Comparison of ENCODE assay signal across 8 mouse cellular contexts in genomic region chr4:62517538-62518415, GRCm38 (mm10). TPM values are rescaled to one million over a fixed set of nuclear protein-coding genes. Genes with fewer than 3 reads are reported as not detected.
DNase-seq lines count a peak whose midpoint lies in the region; ATAC-seq and TF ChIP-seq lines count a peak whose summit lies in the region.

No protein-coding gene starts in this region.

- H3K9ac ChIP-seq in forebrain, embryonic 11.5 days (ENCODE audit: low read length), result peak overlapping the region; percentile 82; the same call in 1 of the 2 replicates
- no peak overlapping the region for H3K9ac ChIP-seq in forebrain, embryonic 16.5 days (replicated peaks; ENCODE audit: low read depth, low read length)
- H3K9ac ChIP-seq in midbrain, embryonic 11.5 days (ENCODE audit: low read length), result no peak overlapping the region
- H3K9ac ChIP-seq in midbrain, embryonic 16.5 days (ENCODE audit: low read depth, low read length), result no peak overlapping the region

- no peaks in the 10 kb centered on the region for H3K9me3 ChIP-seq in forebrain, embryonic 11.5 days (ENCODE audit: control insufficient read depth, low read length)
- no peaks in the 10 kb centered on the region for H3K9me3 ChIP-seq in forebrain, embryonic 16.5 days (ENCODE audit: control insufficient read depth, low read length)
- H3K9me3 ChIP-seq in midbrain, embryonic 11.5 days (ENCODE audit: control insufficient read depth, low read length), result no peaks in the 10 kb centered on the region
- H3K9me3 ChIP-seq in midbrain, embryonic 16.5 days (replicated peaks; ENCODE audit: control insufficient read depth, low read length, poor library complexity, severe bottlenecking), result no peaks in the 10 kb centered on the region

- ATAC-seq in forebrain, embryonic 11.5 days (replicated peaks; ENCODE audit: low FRiP score), result no peak
- ATAC-seq in forebrain, embryonic 16.5 days, result no peak
- no peak for ATAC-seq in midbrain, embryonic 11.5 days (ENCODE audit: low FRiP score)
- no peak for ATAC-seq in midbrain, embryonic 16.5 days
- ATAC-seq in inflammation-experienced regulatory T-cells, adult 6 months, result peak; percentile 6
- no peak for ATAC-seq in monocyte, adult 5-6 weeks (replicated peaks; ENCODE audit: insufficient number of reproducible peaks, low FRiP score, low TSS enrichment, poor library complexity, severe bottlenecking)

- no peaks in the 10 kb centered on the region for H3K27me3 ChIP-seq in forebrain, embryonic 11.5 days (ENCODE audit: control insufficient read depth, insufficient read depth, low read length)
- no peaks in the 10 kb centered on the region for H3K27me3 ChIP-seq in forebrain, embryonic 16.5 days (replicated peaks; ENCODE audit: control insufficient read depth, insufficient read depth, low read length)
- H3K27me3 ChIP-seq in midbrain, embryonic 11.5 days (ENCODE audit: control insufficient read depth, insufficient read depth, low read length), result no peaks in the 10 kb centered on the region
- no peaks in the 10 kb centered on the region for H3K27me3 ChIP-seq in midbrain, embryonic 16.5 days (ENCODE audit: control insufficient read depth, insufficient read depth, low read depth, low read length)
- H3K27me3 ChIP-seq in small intestine, adult 2 months (ENCODE audit: control insufficient read depth, insufficient read depth, low read length), result no peaks in the 10 kb centered on the region

- peaks cover 2% of the 10 kb centered on the region; the same call in 1 of the 2 replicates for H3K36me3 ChIP-seq in forebrain, embryonic 11.5 days (ENCODE audit: control insufficient read depth, insufficient read depth, low read length)
- H3K36me3 ChIP-seq in forebrain, embryonic 16.5 days (ENCODE audit: control insufficient read depth, insufficient read depth), result peaks cover 5% of the 10 kb centered on the region; the same call in 1 of the 2 replicates
- H3K36me3 ChIP-seq in midbrain, embryonic 11.5 days (ENCODE audit: control insufficient read depth, insufficient read depth, low read length), result peaks cover 5% of the 10 kb centered on the region; the same call in 1 of the 2 replicates
- peaks cover 5% of the 10 kb centered on the region for H3K36me3 ChIP-seq in midbrain, embryonic 16.5 days (ENCODE audit: control insufficient read depth, insufficient read depth, low read length)
- 0 out of 2 replicates have a peak, but pooled peaks cover 11% of the 10 kb centered on the region for H3K36me3 ChIP-seq in small intestine, adult 2 months (ENCODE audit: control insufficient read depth, insufficient read depth, low read length)

- H3K27ac ChIP-seq in forebrain, embryonic 11.5 days (ENCODE audit: low read depth, low read length), result no peak overlapping the region
- no peak overlapping the region for H3K27ac ChIP-seq in forebrain, embryonic 16.5 days (ENCODE audit: low read length)
- H3K27ac ChIP-seq in midbrain, embryonic 11.5 days (ENCODE audit: low read depth, low read length), result no peak overlapping the region
- no peak overlapping the region for H3K27ac ChIP-seq in midbrain, embryonic 16.5 days (ENCODE audit: low read length)
- peak overlapping the region; percentile 85 for H3K27ac ChIP-seq in small intestine, adult 2 months (ENCODE audit: insufficient read depth, low read depth, low read length)

- TF ChIP-seq POLR2A in small intestine, adult 2 months (IDR thresholded peaks at IDR 0.05; ENCODE audit: low read depth, low read length), result no peak

- no peak for DNase-seq in forebrain, embryonic 11.5 days (ENCODE audit: low spot score)
- no peak for DNase-seq in midbrain, embryonic 11.5 days (ENCODE audit: low spot score, missing footprints)
- DNase-seq in layer of hippocampus, adult 8-10 months (ENCODE audit: low spot score in 2 of 2), result no peak

- peak overlapping the region; percentile 76; the same call in 1 of the 2 replicates for H3K4me2 ChIP-seq in forebrain, embryonic 11.5 days (ENCODE audit: low read depth, low read length, severe bottlenecking)
- H3K4me2 ChIP-seq in forebrain, embryonic 16.5 days (ENCODE audit: low read length), result no peak overlapping the region
- H3K4me2 ChIP-seq in midbrain, embryonic 11.5 days, result peak overlapping the region; percentile 9; the same call in 1 of the 2 replicates
- H3K4me2 ChIP-seq in midbrain, embryonic 16.5 days (ENCODE audit: low read length), result no peak overlapping the region

- peaks cover 10% of the 10 kb centered on the region for H3K4me1 ChIP-seq in forebrain, embryonic 11.5 days (replicated peaks; ENCODE audit: control insufficient read depth, insufficient read depth, low read length)
- H3K4me1 ChIP-seq in forebrain, embryonic 16.5 days (replicated peaks; ENCODE audit: control insufficient read depth, insufficient read depth, low read length), result peaks cover 11% of the 10 kb centered on the region
- peaks cover 14% of the 10 kb centered on the region for H3K4me1 ChIP-seq in midbrain, embryonic 11.5 days (ENCODE audit: control insufficient read depth, insufficient read depth, low read length)
- H3K4me1 ChIP-seq in midbrain, embryonic 16.5 days (ENCODE audit: control insufficient read depth, insufficient read depth, low read length), result peaks cover 18% of the 10 kb centered on the region
- peaks cover 19% of the 10 kb centered on the region for H3K4me1 ChIP-seq in small intestine, adult 2 months (ENCODE audit: control insufficient read depth, insufficient read depth, insufficient read length, low read length)

- peak overlapping the region; percentile 66; the same call in 1 of the 2 replicates for H3K4me3 ChIP-seq in forebrain, embryonic 11.5 days (ENCODE audit: low read depth, low read length)
- no peak overlapping the region for H3K4me3 ChIP-seq in forebrain, embryonic 16.5 days (replicated peaks; ENCODE audit: low read length)
- H3K4me3 ChIP-seq in midbrain, embryonic 11.5 days (ENCODE audit: low read depth, low read length), result no peak overlapping the region
- H3K4me3 ChIP-seq in midbrain, embryonic 16.5 days (ENCODE audit: low read depth, low read length), result no peak overlapping the region
- no peak overlapping the region for H3K4me3 ChIP-seq in small intestine, adult 2 months (ENCODE audit: low read depth, low read length)

- no peak for TF ChIP-seq CTCF in small intestine, adult 2 months (IDR thresholded peaks at IDR 0.05; ENCODE audit: extremely low read depth, insufficient read length, insufficient replicate concordance, low read depth, low read length)

- 83% methylated on average over 10 of the region's 10 CpGs for WGBS in forebrain, embryonic 11.5 days
- 81% methylated on average over 10 of the region's 10 CpGs for WGBS in forebrain, embryonic 16.5 days
- WGBS in midbrain, embryonic 11.5 days, result 86% methylated on average over 10 of the region's 10 CpGs
- WGBS in midbrain, embryonic 16.5 days, result 87% methylated on average over 10 of the region's 10 CpGs
- WGBS in small intestine, adult 2 months, result 21% methylated on average over 10 of the region's 10 CpGs

RNA-seq across cellular contexts. Expression of gene Alad, which starts 1.9 kb away (rescaled TPM):
- 89.3 and 98.2 TPM in 2 replicates for polyA plus RNA-seq in forebrain, embryonic 11.5 days (2014; fragmentation: Nextera tagmentation; extraction: Ambion mirVana)
- 67.7 and 68.4 TPM in 2 replicates for polyA plus RNA-seq in forebrain, embryonic 16.5 days (2015; fragmentation: Nextera tagmentation; extraction: Ambion mirVana)
- 86.8 and 90.8 TPM in 2 replicates for polyA plus RNA-seq in midbrain, embryonic 11.5 days (2014; fragmentation: Nextera tagmentation; extraction: Ambion mirVana)
- 70.6 and 76.7 TPM in 2 replicates for polyA plus RNA-seq in midbrain, embryonic 16.5 days (2015; fragmentation: Nextera tagmentation; extraction: Ambion mirVana)
- 10 to 100 TPM; 75.5 to 92.5 (median 76.8) TPM for polyA plus RNA-seq in inflammation-experienced regulatory T-cells, adult 6 months (2017; shearing (Covaris generic))
- 110 and 142 TPM in 2 replicates for polyA plus RNA-seq in small intestine, adult 2 months (2012; rRNA removed)
- 10 to 100 TPM; 28.4 to 34.6 (median 30.9) TPM for total RNA-seq in layer of hippocampus, adult 8-10 months (2022)
- total RNA-seq in monocyte, adult 5-6 weeks (2017), result 5.4 to 10.0 TPM (median 5.6 TPM) in 3 replicates

RNA-seq across cellular contexts. Expression of gene Pole3, which starts 7.1 kb away (rescaled TPM):
- 132 and 135 TPM in 2 replicates for polyA plus RNA-seq in forebrain, embryonic 11.5 days (2014; fragmentation: Nextera tagmentation; extraction: Ambion mirVana)
- 81.6 and 92.0 TPM in 2 replicates for polyA plus RNA-seq in forebrain, embryonic 16.5 days (2015; fragmentation: Nextera tagmentation; extraction: Ambion mirVana)
- 137 TPM in 2 replicates for polyA plus RNA-seq in midbrain, embryonic 11.5 days (2014; fragmentation: Nextera tagmentation; extraction: Ambion mirVana)
- 57.9 and 64.7 TPM in 2 replicates for polyA plus RNA-seq in midbrain, embryonic 16.5 days (2015; fragmentation: Nextera tagmentation; extraction: Ambion mirVana)
- polyA plus RNA-seq in inflammation-experienced regulatory T-cells, adult 6 months (2017; shearing (Covaris generic)), result 10 to 100 TPM; 28.8 to 36.2 (median 36.2) TPM
- polyA plus RNA-seq in small intestine, adult 2 months (2012; rRNA removed), result 5.6 and 8.9 TPM in 2 replicates
- 10 to 100 TPM; 27.5 to 29.7 (median 27.9) TPM for total RNA-seq in layer of hippocampus, adult 8-10 months (2022)
- 17.8 to 18.8 TPM (median 18.0 TPM) in 3 replicates for total RNA-seq in monocyte, adult 5-6 weeks (2017)

RNA-seq across cellular contexts. Expression of gene 4933430I17Rik, which starts 7.4 kb away (rescaled TPM):
- polyA plus RNA-seq in forebrain, embryonic 11.5 days (2014; fragmentation: Nextera tagmentation; extraction: Ambion mirVana), result 1.1 and 1.8 TPM in 2 replicates
- polyA plus RNA-seq in forebrain, embryonic 16.5 days (2015; fragmentation: Nextera tagmentation; extraction: Ambion mirVana), result 0.58 and 0.61 TPM in 2 replicates
- polyA plus RNA-seq in midbrain, embryonic 11.5 days (2014; fragmentation: Nextera tagmentation; extraction: Ambion mirVana), result 1.1 and 1.8 TPM in 2 replicates
- 0.49 and 0.91 TPM in 2 replicates for polyA plus RNA-seq in midbrain, embryonic 16.5 days (2015; fragmentation: Nextera tagmentation; extraction: Ambion mirVana)
- polyA plus RNA-seq in inflammation-experienced regulatory T-cells, adult 6 months (2017; shearing (Covaris generic)), result under 1 TPM in 2 of 3 experiments, not detected in 1; 0.40 to 0.44 TPM
- 0.14 TPM in 1 of 2 replicates, not detected in the other for polyA plus RNA-seq in small intestine, adult 2 months (2012; rRNA removed)
- under 1 TPM in 3 of 4 experiments, not detected in 1; 0.23 to 0.59 (median 0.55) TPM for total RNA-seq in layer of hippocampus, adult 8-10 months (2022)
- total RNA-seq in monocyte, adult 5-6 weeks (2017), result 0.19 TPM in 1 of 3 replicates, not detected in the others

RNA-seq across cellular contexts. Expression of gene Hdhd3, which starts 14.5 kb away (rescaled TPM):
- 9.1 and 10.1 TPM in 2 replicates for polyA plus RNA-seq in forebrain, embryonic 11.5 days (2014; fragmentation: Nextera tagmentation; extraction: Ambion mirVana)
- polyA plus RNA-seq in forebrain, embryonic 16.5 days (2015; fragmentation: Nextera tagmentation; extraction: Ambion mirVana), result 9.7 and 10.8 TPM in 2 replicates
- 10.8 and 12.1 TPM in 2 replicates for polyA plus RNA-seq in midbrain, embryonic 11.5 days (2014; fragmentation: Nextera tagmentation; extraction: Ambion mirVana)
- 12.7 and 13.8 TPM in 2 replicates for polyA plus RNA-seq in midbrain, embryonic 16.5 days (2015; fragmentation: Nextera tagmentation; extraction: Ambion mirVana)
- polyA plus RNA-seq in inflammation-experienced regulatory T-cells, adult 6 months (2017; shearing (Covaris generic)), result 1 to 10 TPM; 1.6 to 2.0 (median 1.8) TPM
- polyA plus RNA-seq in small intestine, adult 2 months (2012; rRNA removed), result 63.6 and 68.4 TPM in 2 replicates
- 10 to 100 TPM in 1 of 4 experiments, 1 to 10 TPM in 3; 8.6 to 11.5 (median 9.6) TPM for total RNA-seq in layer of hippocampus, adult 8-10 months (2022)
- 0.57 to 2.3 TPM (median 0.97 TPM) in 3 replicates for total RNA-seq in monocyte, adult 5-6 weeks (2017)

RNA-seq across cellular contexts. Expression of gene Bspry, which starts 37.9 kb away (rescaled TPM):
- polyA plus RNA-seq in forebrain, embryonic 11.5 days (2014; fragmentation: Nextera tagmentation; extraction: Ambion mirVana), result 0.96 and 0.98 TPM in 2 replicates
- 0.62 and 0.71 TPM in 2 replicates for polyA plus RNA-seq in forebrain, embryonic 16.5 days (2015; fragmentation: Nextera tagmentation; extraction: Ambion mirVana)
- 0.46 and 0.66 TPM in 2 replicates for polyA plus RNA-seq in midbrain, embryonic 11.5 days (2014; fragmentation: Nextera tagmentation; extraction: Ambion mirVana)
- polyA plus RNA-seq in midbrain, embryonic 16.5 days (2015; fragmentation: Nextera tagmentation; extraction: Ambion mirVana), result 0.85 and 1.1 TPM in 2 replicates
- polyA plus RNA-seq in inflammation-experienced regulatory T-cells, adult 6 months (2017; shearing (Covaris generic)), result 1 to 10 TPM; 1.3 to 3.2 (median 1.9) TPM
- polyA plus RNA-seq in small intestine, adult 2 months (2012; rRNA removed), result 38.3 and 104 TPM in 2 replicates
- under 1 TPM in 3 of 4 experiments, not detected in 1; 0.28 to 0.43 (median 0.30) TPM for total RNA-seq in layer of hippocampus, adult 8-10 months (2022)
- 3.1 to 11.8 TPM (median 8.4 TPM) in 3 replicates for total RNA-seq in monocyte, adult 5-6 weeks (2017)

Comparison
In these comparisons a context has a peak if more than half of its experiments do, and no peak if none do; other contexts are left out.
1. H3K4me2 ChIP-seq: peak in forebrain, embryonic 11.5 days (single experiment) and midbrain, embryonic 11.5 days (single experiment); none in forebrain, embryonic 16.5 days (single experiment) and midbrain, embryonic 16.5 days (single experiment).